Mouse (Mus musculus) embryonic facial prominence, embryonic 13.5 days (tissue): ENCODE measurements at regions not wholly inside any gene's neighbourhood (a gene's known extent, or its start where the extent isn't known, plus 50 kb on each side); places are given as distances from the start of the nearest gene placed in this dataset.
"Not testable (repeated sequence)": the region's sequence is repeated elsewhere in the genome, so short reads cannot be mapped to it uniquely, and the experiment has no call there.

Experiments used
- ATAC-seq: fragments of 200-750 bp; cut with Nextera tagmentation; 2 replicates; pipeline ENCODE4 v1.8.0; 2017; ENCODE audit warnings: low read depth; ENCODE audit not compliant: insufficient number of reproducible peaks, insufficient read depth, low FRiP score, low TSS enrichment
- H3K27ac ChIP-seq: fragments of 300-500 bp; sonication (generic); 2 replicates; pipeline ENCODE4 v1.5.1; 2015; ENCODE audit warnings: moderate library complexity, mild to moderate bottlenecking, inconsistent platforms
- H3K27me3 ChIP-seq: fragments of 300-500 bp; sonication (generic); 2 replicates; pipeline ENCODE4 v1.6.1; 2015; ENCODE audit warnings: mild to moderate bottlenecking, inconsistent platforms
- H3K36me3 ChIP-seq: fragments of 300-500 bp; sonication (generic); 2 replicates; pipeline ENCODE4 v1.6.1; 2015; ENCODE audit warnings: mild to moderate bottlenecking, inconsistent platforms
- H3K4me1 ChIP-seq: fragments of 300-500 bp; sonication (generic); 2 replicates; pipeline ENCODE4 v1.6.1; 2015; ENCODE audit warnings: inconsistent platforms
- H3K4me2 ChIP-seq: fragments of 300-500 bp; sonication (generic); 2 replicates; pipeline ENCODE4 v1.6.1; 2015; ENCODE audit warnings: moderate library complexity, mild to moderate bottlenecking, inconsistent platforms
- H3K4me3 ChIP-seq: fragments of 300-500 bp; sonication (generic); 2 replicates; pipeline ENCODE4 v1.5.1; 2015; ENCODE audit warnings: mild to moderate bottlenecking, inconsistent platforms
- H3K9ac ChIP-seq: fragments of 300-500 bp; sonication (generic); 2 replicates; pipeline ENCODE4 v1.6.1; 2015; ENCODE audit warnings: mild to moderate bottlenecking, inconsistent platforms
- H3K9me3 ChIP-seq: fragments of 300-500 bp; sonication (generic); 2 replicates; pipeline ENCODE4 v1.6.1; 2016; ENCODE audit warnings: inconsistent platforms
- WGBS: fragments of 180-500 bp; shearing (Covaris S2); methylation state at CpG from one replicate; pipeline ENCODE4 v1.1.7; 2015; ENCODE audit warnings: mixed read lengths; 5-methylcytosine and 5-hydroxymethylcytosine counted together

DNA sequence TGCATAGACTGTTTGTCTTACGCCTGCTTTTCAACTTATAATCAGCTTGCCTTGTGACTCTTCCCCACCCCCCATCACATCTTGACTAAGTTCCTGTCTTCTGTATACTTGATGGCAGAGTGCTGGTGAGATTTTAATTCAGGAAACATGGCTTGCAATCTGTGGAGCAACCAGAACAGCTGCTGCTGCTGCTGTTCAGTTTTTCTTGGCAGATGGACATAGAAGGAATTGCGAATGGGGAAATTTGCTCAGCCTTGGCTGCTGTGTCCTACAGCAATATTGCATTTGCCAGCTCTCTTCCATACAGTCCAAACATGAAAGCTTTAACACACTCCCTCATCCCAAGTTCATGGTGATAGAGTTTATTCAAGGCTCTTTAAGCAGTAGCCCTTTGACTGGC is 262.3 kb downstream of the Pros1 start:
- Histone ChIP-seq H3K27me3 (no peaks in the 10 kb centered on the region), H3K36me3 (no peaks in the 10 kb centered on the region), H3K9me3 (no peaks in the 10 kb centered on the region), H3K27ac (no peak overlapping the region), H3K9ac (no peak overlapping the region), H3K4me1 (no peaks in the 10 kb centered on the region), H3K4me2 (no peak overlapping the region), H3K4me3 (no peak overlapping the region)
- no peak for ATAC-seq
- WGBS = 77% methylated on average over 2 of the region's 2 CpGs

DNA sequence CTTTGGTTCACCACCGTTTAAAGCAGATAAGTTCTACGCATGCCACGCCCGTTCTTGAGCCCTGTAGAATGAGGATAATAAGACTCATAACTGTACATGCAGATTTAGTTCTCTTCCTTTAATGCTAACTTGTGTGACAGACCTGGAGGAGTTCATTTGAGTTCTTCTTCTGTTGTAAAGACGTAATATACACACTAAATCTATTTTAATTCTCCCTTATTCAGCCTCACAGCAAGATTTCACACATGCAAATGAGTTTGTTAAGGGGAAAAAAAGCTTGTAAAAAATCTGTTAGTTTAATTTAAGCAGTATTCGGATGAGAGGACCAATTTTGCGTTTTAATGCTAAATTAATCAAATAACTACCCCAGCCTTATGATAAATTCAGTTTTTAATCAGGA is 264.6 kb downstream of the Pros1 start:
- ATAC-seq = no peak
- H3K9ac ChIP-seq = no peak overlapping the region
- H3K4me2 ChIP-seq = no peak overlapping the region
- WGBS = 82% methylated on average over 7 of the region's 7 CpGs
- no peaks in the 10 kb centered on the region for H3K27me3 ChIP-seq
- no peaks in the 10 kb centered on the region for H3K9me3 ChIP-seq
- H3K4me3 ChIP-seq = no peak overlapping the region
- no peak overlapping the region for H3K27ac ChIP-seq
- H3K36me3 ChIP-seq = no peaks in the 10 kb centered on the region
- H3K4me1 ChIP-seq = no peaks in the 10 kb centered on the region

DNA sequence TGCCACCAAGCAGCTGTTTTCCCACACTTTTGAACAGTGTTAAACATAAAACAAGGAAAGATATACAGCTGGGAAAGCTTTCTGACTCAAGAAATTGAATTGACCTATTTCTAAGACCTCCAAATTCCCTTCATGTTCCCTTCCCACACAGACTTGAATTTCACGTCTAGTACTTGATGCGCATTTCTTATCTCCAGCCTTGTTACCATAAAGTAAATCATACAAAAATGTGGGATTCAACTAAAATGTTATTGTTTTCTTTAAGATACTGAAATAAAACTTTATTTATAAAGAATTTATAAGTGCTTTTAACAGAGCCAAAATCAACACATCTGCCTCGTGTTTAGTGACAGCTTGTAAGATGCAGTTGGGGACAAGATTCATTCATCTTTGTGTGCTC is 289.7 kb downstream of the Pros1 start:
- H3K9ac ChIP-seq = no peak overlapping the region
- no peaks in the 10 kb centered on the region for H3K36me3 ChIP-seq
- WGBS = 59% methylated on average over 3 of the region's 3 CpGs
- no peaks in the 10 kb centered on the region for H3K27me3 ChIP-seq
- H3K4me2 ChIP-seq = no peak overlapping the region
- H3K4me3 ChIP-seq = no peak overlapping the region
- no peak overlapping the region for H3K27ac ChIP-seq
- H3K4me1 ChIP-seq = no peaks in the 10 kb centered on the region
- H3K9me3 ChIP-seq = no peaks in the 10 kb centered on the region
- ATAC-seq = no peak

DNA sequence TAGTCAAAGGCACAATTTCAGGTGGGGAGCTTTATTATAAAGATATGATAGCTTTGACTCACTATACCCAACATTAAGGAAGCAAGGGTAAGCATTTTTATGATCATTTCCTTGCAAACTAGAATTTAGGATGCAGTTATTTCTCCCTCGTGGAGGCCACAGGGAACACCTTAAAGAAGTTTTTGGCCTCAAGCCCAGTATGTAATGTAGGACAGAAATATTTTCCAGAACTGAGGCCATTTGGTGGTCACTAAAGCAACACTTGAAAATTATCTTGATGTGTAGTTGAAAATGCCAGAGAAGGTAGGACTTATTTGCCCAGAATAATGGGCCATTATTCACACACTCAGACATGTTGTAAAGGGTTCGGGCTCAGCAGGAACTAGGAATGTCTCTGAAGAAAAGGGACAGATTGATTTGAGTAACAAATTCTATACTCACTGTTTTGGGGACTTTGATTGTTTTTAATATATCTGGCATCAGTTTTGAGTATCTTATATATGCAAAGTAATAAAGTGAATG is 301.3 kb downstream of the Pros1 start:
- WGBS = 51% methylated on average over 2 of the region's 2 CpGs
- no peak overlapping the region for H3K27ac ChIP-seq
- no peak overlapping the region for H3K4me2 ChIP-seq
- no peak overlapping the region for H3K9ac ChIP-seq
- H3K4me3 ChIP-seq = no peak overlapping the region
- ATAC-seq = no peak
- H3K9me3 ChIP-seq = no peaks in the 10 kb centered on the region
- peaks cover 4% of the 10 kb centered on the region for H3K4me1 ChIP-seq
- H3K36me3 ChIP-seq = no peaks in the 10 kb centered on the region
- no peaks in the 10 kb centered on the region for H3K27me3 ChIP-seq

DNA sequence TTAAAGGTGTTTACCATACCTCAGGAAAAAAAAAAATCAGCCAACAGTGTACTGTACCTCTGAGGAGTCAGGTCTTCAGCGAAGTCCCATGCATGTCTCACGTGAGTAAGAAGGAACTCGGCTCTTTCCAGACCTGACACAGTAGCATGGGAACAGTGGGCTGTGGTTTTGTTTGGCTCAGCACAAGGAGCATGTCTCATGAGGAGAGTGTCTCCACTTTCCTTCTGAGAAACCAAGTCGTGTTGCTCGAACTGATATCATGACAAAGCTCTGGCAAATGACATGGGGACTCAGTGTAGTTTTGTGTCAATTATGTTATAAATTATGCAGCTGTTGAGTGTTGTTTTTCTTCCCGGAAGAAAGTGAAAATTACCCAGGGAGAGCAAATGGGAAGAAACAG is 316.0 kb downstream of the Pros1 start:
- 0 out of 2 replicates have a peak, but pooled peaks cover 4% of the 10 kb centered on the region for H3K4me1 ChIP-seq
- H3K27ac ChIP-seq = no peak overlapping the region
- 67% methylated on average over 6 of the region's 6 CpGs for WGBS
- H3K36me3 ChIP-seq = no peaks in the 10 kb centered on the region
- H3K4me3 ChIP-seq = no peak overlapping the region
- H3K9me3 ChIP-seq = no peaks in the 10 kb centered on the region
- no peak for ATAC-seq
- no peak overlapping the region for H3K4me2 ChIP-seq
- H3K9ac ChIP-seq = no peak overlapping the region
- H3K27me3 ChIP-seq = no peaks in the 10 kb centered on the region

DNA sequence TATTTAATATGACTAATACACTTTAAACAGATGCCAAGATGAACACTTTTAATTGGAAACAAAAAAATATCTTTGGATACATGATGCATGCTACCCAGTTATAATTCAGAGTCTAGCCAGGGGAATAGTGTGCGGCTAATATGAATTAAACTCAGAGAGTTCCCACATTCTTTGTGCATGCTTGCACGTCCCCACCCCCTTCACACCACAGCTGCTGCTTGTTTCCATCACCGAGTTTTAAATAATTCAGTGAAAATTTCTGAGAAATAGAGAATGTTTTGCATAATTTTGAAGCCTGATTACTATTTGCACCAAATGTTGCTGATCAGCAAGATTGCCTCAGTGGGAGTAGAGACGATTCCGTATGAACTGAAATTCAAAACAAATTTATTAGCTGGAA is 325.1 kb downstream of the Pros1 start:
- Histone ChIP-seq H3K27me3 (no peaks in the 10 kb centered on the region), H3K9me3 (no peaks in the 10 kb centered on the region), H3K4me2 (no peak overlapping the region), H3K36me3 (no peaks in the 10 kb centered on the region), H3K4me3 (no peak overlapping the region), H3K27ac (no peak overlapping the region), H3K4me1 (no peaks in the 10 kb centered on the region), H3K9ac (no peak overlapping the region)
- WGBS = 45% methylated on average over 5 of the region's 5 CpGs
- ATAC-seq = no peak

DNA sequence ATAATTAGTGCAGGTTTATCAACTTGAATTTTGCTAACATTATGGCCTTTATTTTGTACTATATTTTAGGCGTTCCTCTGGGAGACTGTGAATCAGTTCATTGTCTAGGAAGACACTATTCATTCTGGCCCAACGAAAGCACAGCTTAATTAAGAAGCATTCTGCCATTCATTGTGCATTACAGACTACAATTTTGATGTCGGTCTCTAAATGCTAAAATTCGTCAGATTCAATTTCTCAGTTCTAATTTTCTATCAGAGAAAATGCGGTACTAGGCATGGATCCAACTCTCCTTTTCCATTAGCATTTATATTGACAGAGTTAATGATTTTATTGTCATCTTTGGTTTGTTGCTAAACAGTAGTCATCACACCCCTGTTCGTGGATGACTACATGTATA is 337.1 kb downstream of the Pros1 start:
- no peak overlapping the region for H3K4me2 ChIP-seq
- H3K36me3 ChIP-seq = no peaks in the 10 kb centered on the region
- H3K9me3 ChIP-seq = no peaks in the 10 kb centered on the region
- no peak overlapping the region for H3K27ac ChIP-seq
- no peak for ATAC-seq
- H3K27me3 ChIP-seq = no peaks in the 10 kb centered on the region
- no peak overlapping the region for H3K4me3 ChIP-seq
- no peaks in the 10 kb centered on the region for H3K4me1 ChIP-seq
- no peak overlapping the region for H3K9ac ChIP-seq
- WGBS = 77% methylated on average over 6 of the region's 6 CpGs

DNA sequence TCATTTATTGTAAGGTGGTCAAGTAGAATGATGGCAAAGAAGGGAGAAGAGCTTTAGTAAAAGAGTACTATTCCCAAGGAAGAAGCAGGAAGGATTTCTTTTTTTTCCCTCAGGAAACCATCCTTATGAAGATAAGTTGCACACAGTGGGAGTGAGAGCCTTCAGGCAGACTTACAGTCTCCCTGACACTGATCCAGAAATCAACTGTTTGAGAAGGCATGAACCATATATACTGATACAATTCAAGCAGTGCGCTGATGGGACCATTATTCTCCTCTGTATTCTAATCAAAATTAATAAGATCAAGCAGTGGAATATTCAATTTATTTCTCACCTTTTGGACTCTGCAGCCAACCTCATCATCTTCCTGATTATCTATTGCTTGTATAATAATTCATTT is 337.5 kb downstream of the Pros1 start:
- H3K4me1 ChIP-seq = no peaks in the 10 kb centered on the region
- no peaks in the 10 kb centered on the region for H3K36me3 ChIP-seq
- no peak for ATAC-seq
- WGBS = 88% methylated on average over 1 of the region's 1 CpGs
- no peak overlapping the region for H3K9ac ChIP-seq
- H3K4me2 ChIP-seq = no peak overlapping the region
- H3K27me3 ChIP-seq = no peaks in the 10 kb centered on the region
- no peaks in the 10 kb centered on the region for H3K9me3 ChIP-seq
- H3K4me3 ChIP-seq = no peak overlapping the region
- H3K27ac ChIP-seq = no peak overlapping the region

DNA sequence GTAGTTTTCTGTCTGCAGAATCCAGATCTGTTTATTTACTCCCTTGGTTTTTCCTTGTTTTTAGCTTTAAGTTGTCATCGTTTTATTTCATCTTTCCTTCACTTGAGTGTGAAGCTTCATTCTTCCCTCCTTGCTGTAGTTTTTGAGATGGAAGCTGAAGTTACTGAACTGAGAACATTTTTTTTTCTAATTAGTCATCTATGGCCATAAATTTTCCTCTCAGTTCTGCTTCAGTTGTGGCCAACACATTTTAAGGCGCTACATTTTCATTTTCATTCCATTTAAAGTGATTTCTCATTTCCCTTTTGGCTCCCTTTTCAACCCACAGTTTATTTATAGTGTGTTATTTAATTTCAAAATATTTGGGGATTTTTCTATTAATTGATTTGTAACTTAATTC is 340.5 kb downstream of the Pros1 start:
- H3K9me3 ChIP-seq = no peaks in the 10 kb centered on the region
- H3K9ac ChIP-seq = no peak overlapping the region
- no peaks in the 10 kb centered on the region for H3K4me1 ChIP-seq
- 86% methylated on average over 2 of the region's 2 CpGs for WGBS
- H3K27ac ChIP-seq = no peak overlapping the region
- H3K4me2 ChIP-seq = no peak overlapping the region
- no peaks in the 10 kb centered on the region for H3K27me3 ChIP-seq
- no peak for ATAC-seq
- no peaks in the 10 kb centered on the region for H3K36me3 ChIP-seq
- no peak overlapping the region for H3K4me3 ChIP-seq

DNA sequence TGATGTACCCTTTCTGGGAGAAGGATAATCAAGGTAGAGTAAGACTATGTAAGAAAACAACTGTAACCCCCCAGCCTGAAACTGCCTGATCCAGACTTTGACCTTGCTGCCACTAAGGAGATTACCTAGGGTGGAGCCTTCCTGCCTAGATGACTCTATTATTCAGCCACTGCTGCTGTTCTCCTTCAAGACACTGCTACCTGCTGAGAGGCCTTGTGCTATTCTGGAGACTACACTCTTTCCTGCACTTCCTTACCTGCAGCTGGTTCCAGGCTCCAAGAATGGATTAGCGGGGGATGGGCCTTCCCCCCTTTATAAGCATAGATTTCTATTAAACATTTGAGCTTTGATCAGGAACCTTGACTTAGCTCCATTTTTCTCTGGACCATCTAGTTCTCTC is 359.4 kb downstream of the Pros1 start:
- not testable (repeated sequence) for H3K4me2 ChIP-seq, H3K4me1 ChIP-seq, H3K27ac ChIP-seq, H3K36me3 ChIP-seq, H3K9me3 ChIP-seq, ATAC-seq, H3K27me3 ChIP-seq, H3K4me3 ChIP-seq, H3K9ac ChIP-seq
- WGBS = 87% methylated on average over 1 of the region's 1 CpGs

DNA sequence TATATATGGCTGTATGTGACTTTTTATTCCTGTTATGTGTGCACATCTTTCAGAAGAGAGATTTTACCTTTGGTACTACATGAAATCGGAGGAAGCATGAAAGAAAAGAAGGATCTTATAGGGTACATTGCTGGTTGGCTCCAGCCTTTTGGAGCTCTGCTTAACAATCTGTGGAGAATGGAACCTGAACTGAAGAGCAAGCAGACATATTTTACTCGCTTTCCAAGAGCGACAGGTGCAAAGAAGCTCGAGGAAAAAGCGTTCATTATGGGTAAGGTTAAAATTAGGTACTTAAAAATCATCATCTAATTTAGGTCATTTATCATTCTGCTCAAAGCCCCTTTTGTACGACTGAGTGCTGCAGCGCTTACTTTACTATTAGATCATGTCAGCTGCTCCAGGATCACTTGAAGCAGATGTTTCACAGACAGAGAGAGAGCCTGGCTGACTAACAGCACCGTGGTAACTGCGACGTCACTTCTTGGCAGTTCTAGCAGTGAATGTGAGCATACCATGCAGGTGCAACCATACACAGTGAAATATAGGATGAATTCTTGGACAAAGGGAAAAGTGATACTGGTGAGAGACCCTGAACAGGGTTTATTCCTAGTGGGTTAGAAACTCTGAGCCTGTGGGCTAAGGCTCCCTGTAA is 366.2 kb downstream of the Pros1 start:
- ATAC-seq = no peak
- 44% methylated on average over 10 of the region's 10 CpGs for WGBS

DNA sequence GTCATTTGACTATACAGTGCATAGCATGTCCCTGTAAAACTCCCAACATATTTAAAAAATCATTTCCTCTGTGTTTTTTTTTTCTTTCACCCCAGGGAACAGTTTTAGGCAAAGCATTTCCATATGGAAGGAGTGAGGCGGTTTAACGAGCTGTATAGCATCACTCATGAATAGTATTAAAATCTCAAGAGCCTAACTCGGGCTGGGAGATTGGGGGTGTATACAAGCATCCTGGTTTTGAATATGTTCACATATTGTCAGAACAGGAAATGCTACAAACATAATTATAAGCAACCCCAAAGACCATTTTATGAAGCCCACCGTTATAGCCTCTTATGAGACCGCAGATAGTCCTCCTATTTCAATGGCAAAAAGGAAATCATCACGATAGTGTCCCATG is 370.5 kb downstream of the Pros1 start:
- no peaks in the 10 kb centered on the region for H3K27me3 ChIP-seq
- ATAC-seq = no peak
- no peak overlapping the region for H3K4me3 ChIP-seq
- H3K4me1 ChIP-seq = peaks cover 2% of the 10 kb centered on the region; the same call in 1 of the 2 replicates
- H3K4me2 ChIP-seq = no peak overlapping the region
- H3K27ac ChIP-seq = no peak overlapping the region
- no peaks in the 10 kb centered on the region for H3K36me3 ChIP-seq
- no peaks in the 10 kb centered on the region for H3K9me3 ChIP-seq
- 57% methylated on average over 6 of the region's 6 CpGs for WGBS
- H3K9ac ChIP-seq = no peak overlapping the region

More for the DNA sequence above, 366.2 kb downstream of the Pros1 start:
- peaks cover 2% of the 10 kb centered on the region; the same call in 1 of the 2 replicates for H3K4me1 ChIP-seq
- H3K36me3 ChIP-seq = no peaks in the 10 kb centered on the region
- no peak overlapping the region for H3K4me3 ChIP-seq
- no peak overlapping the region for H3K4me2 ChIP-seq
- no peaks in the 10 kb centered on the region for H3K9me3 ChIP-seq
- no peak overlapping the region for H3K27ac ChIP-seq
- H3K9ac ChIP-seq = no peak overlapping the region
- H3K27me3 ChIP-seq = no peaks in the 10 kb centered on the region
